ENCODE assay signal across 7 mouse cellular contexts in genomic region chr19:5272801-5273733, GRCm38 (mm10). TPM values are rescaled to one million over a fixed set of nuclear protein-coding genes. Genes with fewer than 3 reads are reported as not detected.
A peak's percentile ranks its signal among the peaks of the same experiment; 100 is the strongest.
DNase-seq lines count a peak whose midpoint lies in the region; ATAC-seq lines count a peak whose summit lies in the region.

Gene Pacs1 (minus strand): TSS chr19:5273119.

- no peaks in the 10 kb centered on the region for H3K27me3 ChIP-seq in embryonic facial prominence, embryonic 10.5 days (replicated peaks; ENCODE audit: low read depth, poor library complexity, severe bottlenecking)
- H3K27me3 ChIP-seq in limb, embryonic 10.5 days (ENCODE audit: low read depth, poor library complexity, severe bottlenecking) = no peaks in the 10 kb centered on the region
- H3K27me3 ChIP-seq in midbrain, embryonic 13.5 days = no peaks in the 10 kb centered on the region

- under 1% methylated on average over 97 of the region's 97 CpGs for WGBS in embryonic facial prominence, embryonic 10.5 days
- 1% methylated on average over 89 of the region's 97 CpGs for WGBS in limb, embryonic 10.5 days
- under 1% methylated on average over 64 of the region's 97 CpGs for WGBS in midbrain, embryonic 13.5 days

- peak within 1 kb of the TSS; percentile 94 for H3K4me2 ChIP-seq in midbrain, embryonic 13.5 days (replicated peaks)

- H3K9ac ChIP-seq in midbrain, embryonic 13.5 days (replicated peaks) = peak within 1 kb of the TSS; percentile 96

- H3K4me1 ChIP-seq in embryonic facial prominence, embryonic 10.5 days = peaks cover 39% of the 10 kb centered on the region
- H3K4me1 ChIP-seq in limb, embryonic 10.5 days = peaks cover 34% of the 10 kb centered on the region
- H3K4me1 ChIP-seq in midbrain, embryonic 13.5 days (replicated peaks) = peaks cover 34% of the 10 kb centered on the region

- no peaks in the 10 kb centered on the region for H3K9me3 ChIP-seq in embryonic facial prominence, embryonic 10.5 days
- H3K9me3 ChIP-seq in limb, embryonic 10.5 days (replicated peaks) = no peaks in the 10 kb centered on the region
- no peaks in the 10 kb centered on the region for H3K9me3 ChIP-seq in midbrain, embryonic 13.5 days

- H3K27ac ChIP-seq in embryonic facial prominence, embryonic 10.5 days (replicated peaks) = peak within 1 kb of the TSS; percentile 96
- peak within 1 kb of the TSS; percentile 94 for H3K27ac ChIP-seq in limb, embryonic 10.5 days
- peak within 1 kb of the TSS; percentile 91 for H3K27ac ChIP-seq in midbrain, embryonic 13.5 days

- peak; percentile 78 for DNase-seq in adrenal gland, adult 8-10 months
- peak; percentile 94 for DNase-seq in embryonic facial prominence, embryonic 10.5 days (ENCODE audit: low spot score)
- peak; percentile 86 for DNase-seq in kidney, adult 11 months
- peak; percentile 94 for DNase-seq in limb, embryonic 10.5 days (ENCODE audit: low spot score)
- peak; percentile 86 for DNase-seq in spleen, adult 12 weeks (ENCODE audit: low spot score)

- H3K36me3 ChIP-seq in embryonic facial prominence, embryonic 10.5 days (replicated peaks) = peaks cover 45% of the 10 kb centered on the region
- H3K36me3 ChIP-seq in limb, embryonic 10.5 days = peaks cover 44% of the 10 kb centered on the region
- peaks cover 39% of the 10 kb centered on the region for H3K36me3 ChIP-seq in midbrain, embryonic 13.5 days

- peak; percentile 81 for ATAC-seq in granulocyte monocyte progenitor cell, adult 5-6 weeks (replicated peaks; ENCODE audit: poor library complexity, severe bottlenecking)
- peak; percentile 90 for ATAC-seq in midbrain, embryonic 13.5 days

- H3K4me3 ChIP-seq in embryonic facial prominence, embryonic 10.5 days = peak within 1 kb of the TSS; percentile 75
- H3K4me3 ChIP-seq in limb, embryonic 10.5 days = peak within 1 kb of the TSS; percentile 87
- peak within 1 kb of the TSS; percentile 95 for H3K4me3 ChIP-seq in midbrain, embryonic 13.5 days (replicated peaks)

RNA-seq across cellular contexts. Expression of gene Pacs1, which starts in this region (rescaled TPM):
- 10 to 100 TPM; 23.9 to 35.0 (median 29.7) TPM for total RNA-seq in adrenal gland, adult 8-10 months (2022)
- 24.8 and 25.6 TPM in 2 replicates for polyA plus RNA-seq in embryonic facial prominence, embryonic 10.5 days (2016; fragmentation: Nextera tagmentation; extraction: Ambion mirVana)
- 13.5 and 22.1 TPM in 2 replicates for total RNA-seq in granulocyte monocyte progenitor cell, adult 5-6 weeks (2014; fragmentation: Nextera tagmentation)
- total RNA-seq in granulocyte monocyte progenitor cell, adult 5-6 weeks (2017) = 6.5 and 8.0 TPM in 2 replicates
- polyA plus RNA-seq in limb, embryonic 10.5 days (2016; fragmentation: Nextera tagmentation; extraction: Ambion mirVana) = 25.7 and 31.1 TPM in 2 replicates
- 31.5 and 32.0 TPM in 2 replicates for polyA plus RNA-seq in midbrain, embryonic 13.5 days (2015; fragmentation: Nextera tagmentation; extraction: Ambion mirVana)

Comparison
In these comparisons a context has a peak if more than half of its experiments do, and no peak if none do; other contexts are left out.
1. Peak in every context shown above with its lines: DNase-seq, ATAC-seq, H3K4me3 ChIP-seq and H3K27ac ChIP-seq.